Mouse (Mus musculus): ENCODE data around the gene Ccdc85b.

The Ccdc85b gene

GRCm38 (mm10) chr19:5481398-5481797 is 23.7 kb upstream of the Ccdc85b start:
- no peak for DNase-seq (ENCODE audit: low spot score in 2 of 2)

- no peak for DNase-seq (ENCODE audit: low spot score in 2 of 2)
Observed at GRCm38 (mm10) chr19:5480016-5480415, 22.3 kb upstream of the Ccdc85b start.

GRCm38 (mm10) chr19:5477668-5478300 is 20.1 kb upstream of the Ccdc85b start:
- DNase-seq (ENCODE audit: low spot score in 2 of 2) = no peak

- no peak for DNase-seq (ENCODE audit: low spot score in 2 of 2)
Observed at GRCm38 (mm10) chr19:5477004-5477667, 19.4 kb upstream of the Ccdc85b start.

- no peak for DNase-seq (ENCODE audit: low spot score in 2 of 2)
Observed at GRCm38 (mm10) chr19:5475069-5475714, 17.5 kb upstream of the Ccdc85b start.

GRCm38 (mm10) chr19:5474281-5475068 is 16.8 kb upstream of the Ccdc85b start:
- DNase-seq (ENCODE audit: low spot score in 2 of 2) = no peak

GRCm38 (mm10) chr19:5473720-5474119 is 16.0 kb upstream of the Ccdc85b start, which contains the start of gene Efemp2:
Gene Efemp2 (plus strand): TSS chr19:5473954.
- peak; percentile 37 to 53 for DNase-seq (ENCODE audit: low spot score in 2 of 2)

- DNase-seq (ENCODE audit: low spot score in 2 of 2) = no peak
Observed at GRCm38 (mm10) chr19:5472857-5473256, 15.2 kb upstream of the Ccdc85b start.

GRCm38 (mm10) chr19:5471846-5472245 is 14.2 kb upstream of the Ccdc85b start:
- no peak for DNase-seq (ENCODE audit: low spot score in 2 of 2)

- no peak for DNase-seq (ENCODE audit: low spot score in 2 of 2)
Observed at GRCm38 (mm10) chr19:5468374-5468773, 10.7 kb upstream of the Ccdc85b start, which contains the start of gene Ctsw. Gene Ctsw (minus strand): TSS chr19:5468507.

GRCm38 (mm10) chr19:5466916-5467500 is 9.3 kb upstream of the Ccdc85b start:
- DNase-seq (ENCODE audit: low spot score in 2 of 2) = no peak

- DNase-seq (ENCODE audit: low spot score in 2 of 2) = no peak
Observed at GRCm38 (mm10) chr19:5465037-5465436, 7.3 kb upstream of the Ccdc85b start.

GRCm38 (mm10) chr19:5463791-5464562 is 6.3 kb upstream of the Ccdc85b start:
- no peak for DNase-seq (ENCODE audit: low spot score in 2 of 2)

- no peak for DNase-seq (ENCODE audit: low spot score in 2 of 2)
Observed at GRCm38 (mm10) chr19:5463212-5463611, 5.5 kb upstream of the Ccdc85b start.

- no peak for DNase-seq (ENCODE audit: low spot score in 2 of 2)
Observed at GRCm38 (mm10) chr19:5461411-5461810, 3.7 kb upstream of the Ccdc85b start.

GRCm38 (mm10) chr19:5460465-5460911 is 2.8 kb upstream of the Ccdc85b start, which contains the start of gene Fibp:
Gene Fibp (plus strand): TSS chr19:5460615.
- peak; percentile 70 to 74 for DNase-seq (ENCODE audit: low spot score in 2 of 2)

- DNase-seq (ENCODE audit: low spot score in 2 of 2) = no peak
Observed at GRCm38 (mm10) chr19:5459896-5460295, 2.2 kb upstream of the Ccdc85b start.

GRCm38 (mm10) chr19:5459019-5459418 is 1.3 kb upstream of the Ccdc85b start:
- no peak for DNase-seq (ENCODE audit: low spot score in 2 of 2)

GRCm38 (mm10) chr19:5456922-5457745 is 560 bp downstream of the Ccdc85b start:
- peak; percentile 94 to 95 for DNase-seq (ENCODE audit: low spot score in 2 of 2)
